Mouse (Mus musculus) MEL (cell line): Measurements from ENCODE around the gene Drosha. TPM values are rescaled to one million over a fixed set of nuclear protein-coding genes. Genes with fewer than 3 reads are reported as not detected.

Source experiments
- DNase-seq: peaks from one replicate; pipeline ENCODE4 v3.0.0; 2011; ENCODE audit warnings: low read depth, low spot score
- H3K27ac ChIP-seq: 2 replicates; pipeline ENCODE4 v1.5.1; 2012; ENCODE audit warnings: low read depth, mild to moderate bottlenecking, control low read depth, low read length, moderate library complexity; ENCODE audit not compliant: control insufficient read depth
- H3K27me3 ChIP-seq, 2 experiments: fragments of 150-350 bp in 1 of 2; sonication (generic) in 1 of 2; 2 replicates each; pipeline ENCODE4 v1.6.1; 2012; ENCODE audit warnings: low read length in 2 of 2, mild to moderate bottlenecking in 2 of 2, improper control_type of control experiment in 1 of 2, moderate library complexity in 1 of 2; ENCODE audit not compliant: insufficient read depth in 2 of 2, control insufficient read depth in 1 of 2
- H3K36me3 ChIP-seq, 2 experiments: 2 replicates each; pipeline ENCODE4 v1.6.1; 2012 to 2014; ENCODE audit warnings: low read length in 2 of 2, improper control_type of control experiment in 1 of 2, inconsistent platforms in 1 of 2, mild to moderate bottlenecking in 1 of 2; ENCODE audit not compliant: insufficient read depth in 2 of 2, control insufficient read depth in 1 of 2
- H3K4me1 ChIP-seq, 2 experiments: fragments of 150-350 bp in 1 of 2; sonication (generic) in 1 of 2; 2 replicates each; pipeline ENCODE4 v1.6.1; 2012; ENCODE audit warnings: low read length in 2 of 2, improper control_type of control experiment in 1 of 2, mild to moderate bottlenecking in 1 of 2; ENCODE audit not compliant: insufficient read depth in 2 of 2, control insufficient read depth in 1 of 2
- H3K4me3 ChIP-seq, 2 experiments: fragments of 150-350 bp in 1 of 2; sonication (generic) in 1 of 2; 2 replicates each; pipeline ENCODE4 v1.5.1; 2012; ENCODE audit warnings: low read depth in 2 of 2, low read length in 2 of 2, mild to moderate bottlenecking in 2 of 2, moderate library complexity in 2 of 2, control low read depth in 1 of 2, improper control_type of control experiment in 1 of 2; ENCODE audit not compliant: control insufficient read depth in 1 of 2, insufficient read depth in 1 of 2
- H3K79me2 ChIP-seq: 2 replicates; pipeline ENCODE4 v1.6.1; 2012; ENCODE audit warnings: mild to moderate bottlenecking, low read length, moderate library complexity; ENCODE audit not compliant: control insufficient read depth, poor library complexity, insufficient read depth
- H3K9ac ChIP-seq: 2 replicates; pipeline ENCODE4 v1.6.1; 2012; ENCODE audit warnings: low read depth, mild to moderate bottlenecking, control low read depth, low read length, moderate library complexity; ENCODE audit not compliant: control insufficient read depth, poor library complexity, severe bottlenecking
- H3K9me3 ChIP-seq: fragments of 150-350 bp; sonication (generic); replicated peaks from 2 replicates; pipeline ENCODE4 v1.6.1; 2012; ENCODE audit warnings: mild to moderate bottlenecking, low read length, improper control_type of control experiment, moderate library complexity; ENCODE audit not compliant: insufficient read depth
- BHLHE40 ChIP-seq: IDR thresholded peaks from 2 replicates; pipeline ENCODE4 v1.6.1; 2012; ENCODE audit warnings: low read depth, mild to moderate bottlenecking, inconsistent platforms, low read length, improper control_type of control experiment, borderline replicate concordance
- CHD2 ChIP-seq: IDR thresholded peaks from 2 replicates; pipeline ENCODE4 v1.6.1; 2011; ENCODE audit warnings: low read length, improper control_type of control experiment
- CTCF ChIP-seq, 3 experiments: IDR thresholded peaks in 2 of 3; conservative IDR thresholded peaks in 1 of 3; 2 replicates each; pipeline ENCODE4 v1.5.1; 2011 to 2012; ENCODE audit warnings: low read length in 3 of 3, low read depth in 2 of 3, mild to moderate bottlenecking in 2 of 3, improper control_type of control experiment in 1 of 3, inconsistent platforms in 1 of 3, mixed read lengths in 1 of 3, moderate library complexity in 1 of 3; ENCODE audit not compliant: control insufficient read depth in 1 of 3, insufficient read depth in 1 of 3, poor library complexity in 1 of 3, severe bottlenecking in 1 of 3
- E2F4 ChIP-seq: IDR thresholded peaks from 2 replicates; pipeline ENCODE4 v1.6.1; 2011; ENCODE audit warnings: low read depth, low read length, improper control_type of control experiment, borderline replicate concordance
- ELF1 ChIP-seq: IDR thresholded peaks from 2 replicates; pipeline ENCODE4 v1.6.1; 2014; ENCODE audit warnings: low read depth, mild to moderate bottlenecking, inconsistent platforms, low read length, improper control_type of control experiment, moderate library complexity
- EP300 ChIP-seq, 2 experiments: IDR thresholded peaks; 2 replicates each; pipeline ENCODE4 v1.6.1; 2011; ENCODE audit warnings: improper control_type of control experiment in 2 of 2, low read length in 2 of 2, low read depth in 1 of 2, mild to moderate bottlenecking in 1 of 2
- ETS1 ChIP-seq: IDR thresholded peaks from 2 replicates; pipeline ENCODE4 v1.6.1; 2012; ENCODE audit warnings: low read depth, mild to moderate bottlenecking, inconsistent platforms, low read length, improper control_type of control experiment, moderate library complexity
- GATA1 ChIP-seq: IDR thresholded peaks from 2 replicates; pipeline ENCODE4 v1.6.1; 2011; ENCODE audit warnings: low read depth, low read length, improper control_type of control experiment
- HCFC1 ChIP-seq: IDR thresholded peaks from 2 replicates; pipeline ENCODE4 v1.6.1; 2012; ENCODE audit warnings: low read depth, mild to moderate bottlenecking, inconsistent platforms, low read length, improper control_type of control experiment, moderate library complexity
- KAT2A ChIP-seq: conservative IDR thresholded peaks from 2 replicates; pipeline ENCODE4 v1.6.1; 2012; ENCODE audit warnings: low read depth, low read length, improper control_type of control experiment, inconsistent platforms
- MAFK ChIP-seq: IDR thresholded peaks from 2 replicates; pipeline ENCODE4 v1.6.1; 2011; ENCODE audit warnings: low read depth, mild to moderate bottlenecking, low read length, improper control_type of control experiment, borderline replicate concordance
- MAX ChIP-seq: IDR thresholded peaks from 2 replicates; pipeline ENCODE4 v1.6.1; 2011; ENCODE audit warnings: low read length, improper control_type of control experiment
- MAZ ChIP-seq: IDR thresholded peaks from 2 replicates; pipeline ENCODE4 v1.6.1; 2012; ENCODE audit warnings: low read depth, mild to moderate bottlenecking, inconsistent platforms, low read length, improper control_type of control experiment
- POLR2A ChIP-seq, 2 experiments: IDR thresholded peaks; 2 replicates each; pipeline ENCODE4 v1.6.1; 2011 to 2012; ENCODE audit warnings: low read length in 2 of 2, mild to moderate bottlenecking in 2 of 2, control low read depth in 1 of 2, improper control_type of control experiment in 1 of 2, low read depth in 1 of 2, moderate library complexity in 1 of 2; ENCODE audit not compliant: control insufficient read depth in 1 of 2, insufficient read depth in 1 of 2, poor library complexity in 1 of 2
- POLR2AphosphoS5 ChIP-seq: IDR thresholded peaks from 2 replicates; pipeline ENCODE4 v1.6.1; 2012; ENCODE audit warnings: low read depth, borderline replicate concordance, mild to moderate bottlenecking, inconsistent platforms, low read length, moderate library complexity, mixed read lengths
- RAD21 ChIP-seq: IDR thresholded peaks from 2 replicates; pipeline ENCODE4 v1.6.1; 2011; ENCODE audit warnings: mild to moderate bottlenecking, low read depth, low read length, improper control_type of control experiment
- RCOR1 ChIP-seq: IDR thresholded peaks from 2 replicates; pipeline ENCODE4 v1.6.1; 2012; ENCODE audit warnings: low read depth, mild to moderate bottlenecking, inconsistent platforms, low read length, improper control_type of control experiment
- SMC3 ChIP-seq: IDR thresholded peaks from 2 replicates; pipeline ENCODE4 v1.6.1; 2011; ENCODE audit warnings: low read depth, low read length, improper control_type of control experiment
- USF2 ChIP-seq, 2 experiments: IDR thresholded peaks; 2 replicates each; pipeline ENCODE4 v1.6.1; 2011 to 2012; ENCODE audit warnings: improper control_type of control experiment in 2 of 2, low read length in 2 of 2, borderline replicate concordance in 1 of 2, inconsistent platforms in 1 of 2, low read depth in 1 of 2, mild to moderate bottlenecking in 1 of 2; ENCODE audit not compliant: insufficient read depth in 1 of 2
- ZNF384 ChIP-seq: IDR thresholded peaks from 2 replicates; pipeline ENCODE4 v1.6.1; 2012; ENCODE audit warnings: low read depth, mild to moderate bottlenecking, inconsistent platforms, low read length, improper control_type of control experiment
- polyA plus RNA-seq, 2 experiments: library from polyadenylated mRNA; stranded (reverse) in 1 of 2; unstranded in 1 of 2; fragments of >175 nt in 1 of 2; fragments of >200 nt in 1 of 2; gene quantifications; 2 replicates each; pipeline versions ENCODE4 v1.2.1 to v1.2.4; 2012; ENCODE audit warnings: low replicate concordance in 2 of 2, low read depth in 1 of 2; ENCODE audit not compliant: insufficient read length in 2 of 2, insufficient read depth in 1 of 2, missing spikeins in 1 of 2
- total RNA-seq: library from RNA; depleted of rRNA; stranded (reverse); fragments of 300-350 nt; gene quantifications from 2 replicates; pipeline ENCODE4 v1.2.3, GENCODE M21; 2012

The Drosha gene
- total and polyA plus RNA-seq, 3 experiments: 43.3 to 482 (median 96.9) TPM

DNA sequence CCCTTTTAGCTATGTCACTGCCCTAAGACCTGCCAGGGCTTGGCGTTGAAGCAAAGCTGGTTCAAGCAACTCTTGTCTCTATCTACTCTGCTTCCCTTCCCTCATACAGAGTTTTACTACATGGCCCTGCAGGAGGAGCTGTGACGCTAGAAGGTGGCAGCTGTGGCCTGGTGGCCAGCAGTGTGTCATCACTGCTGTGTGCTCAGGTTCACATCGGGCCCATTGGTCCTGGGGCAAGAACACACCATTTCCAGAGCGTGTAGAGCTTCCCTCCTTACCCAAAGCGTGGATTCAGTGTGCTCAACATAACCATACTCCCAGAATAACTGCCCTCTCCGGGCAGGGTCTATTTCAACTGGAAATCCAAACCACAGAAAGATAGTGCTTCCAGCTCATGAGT is 97.3 kb downstream of the Drosha start:
- Histone ChIP-seq H3K4me1 (no peaks in the 10 kb centered on the region), H3K36me3 (peaks cover 0 to 16% of the 10 kb centered on the region in 2 experiments; a peak in 2 of 4 replicates), H3K79me2 (no peaks in the 10 kb centered on the region), H3K4me3 (no peak overlapping the region), H3K27me3 (no peaks in the 10 kb centered on the region), H3K9me3 (no peaks in the 10 kb centered on the region), H3K9ac (no peak overlapping the region), H3K27ac (no peak overlapping the region)
- no peak for DNase-seq
- no peak for TF ChIP-seq MAZ
- no peak for TF ChIP-seq KAT2A
- no peak for TF ChIP-seq MAFK
- TF ChIP-seq POLR2AphosphoS5: no peak
- TF ChIP-seq ETS1: no peak
- no peak for TF ChIP-seq CHD2
- TF ChIP-seq EP300 (IDR thresholded peaks at IDR 0.05; ENCODE audit: low read depth in 1 of 2, low read length in 2 of 2): no peak
- no peak for TF ChIP-seq ZNF384
- TF ChIP-seq HCFC1: no peak
- no peak for TF ChIP-seq RCOR1
- no peak for TF ChIP-seq RAD21

DNA sequence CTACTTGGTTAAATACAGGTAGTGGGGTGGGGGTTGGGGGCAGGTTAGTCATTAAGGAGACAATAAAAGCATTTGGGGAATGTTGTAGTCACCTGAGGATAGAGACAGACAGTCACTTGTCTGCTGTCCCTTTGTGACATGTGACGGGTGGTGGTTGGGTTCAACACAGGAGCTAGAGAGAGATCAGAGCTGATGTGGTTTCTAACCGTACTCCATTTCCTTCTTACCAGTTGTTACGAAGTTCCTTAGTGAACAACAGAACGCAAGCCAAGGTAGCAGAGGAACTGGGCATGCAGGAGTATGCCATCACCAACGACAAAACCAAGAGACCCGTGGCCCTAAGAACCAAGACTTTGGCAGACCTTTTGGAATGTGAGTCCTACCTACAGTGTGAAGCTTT is 99.2 kb downstream of the Drosha start:
- Histone ChIP-seq H3K36me3 (peaks cover 0 to 22% of the 10 kb centered on the region in 2 experiments; a peak in 2 of 4 replicates), H3K9me3 (no peaks in the 10 kb centered on the region), H3K27ac (no peak overlapping the region), H3K4me1 (no peaks in the 10 kb centered on the region), H3K79me2 (no peaks in the 10 kb centered on the region), H3K27me3 (no peaks in the 10 kb centered on the region), H3K9ac (no peak overlapping the region), H3K4me3 (no peak overlapping the region)
- DNase-seq: no peak
- TF ChIP-seq ELF1 (no peak), CTCF (IDR thresholded peaks at IDR 0.05 in 2 of 3, conservative IDR thresholded peaks at IDR 0.05 in 1 of 3; ENCODE audit: control insufficient read depth in 1 of 3, insufficient read depth in 1 of 3, low read depth in 2 of 3, low read length in 3 of 3, poor library complexity in 1 of 3, severe bottlenecking in 1 of 3) (no peak), USF2 (IDR thresholded peaks at IDR 0.05; ENCODE audit: borderline replicate concordance in 1 of 2, insufficient read depth in 1 of 2, low read depth in 1 of 2, low read length in 2 of 2) (no peak), BHLHE40 (no peak), MAX (no peak), ZNF384 (no peak), E2F4 (no peak), GATA1 (no peak), SMC3 (no peak), POLR2A (IDR thresholded peaks at IDR 0.05; ENCODE audit: control insufficient read depth in 1 of 2, insufficient read depth in 1 of 2, low read depth in 1 of 2, low read length in 2 of 2, poor library complexity in 1 of 2) (no peak), RCOR1 (no peak)
